Mouse (Mus musculus) inflammation-experienced regulatory T-cells, adult 6 months (primary cell): ENCODE measurements around the gene Olfr486. TPM values are rescaled to one million over a fixed set of nuclear protein-coding genes. Genes with fewer than 3 reads are reported as not detected.
"Not testable (repeated sequence)": the region's sequence is repeated elsewhere in the genome, so short reads cannot be mapped to it uniquely, and the experiment has no call there.

Experiments used
- ATAC-seq: one replicate; pipeline ENCODE4 v1.8.0; 2017
- polyA plus RNA-seq, 3 experiments: library from polyadenylated mRNA; unstranded; fragments of 100-300 nt; shearing (Covaris generic); gene quantifications; one replicate each; pipeline ENCODE4 v1.2.1; 2017

The Olfr486 gene
- polyA plus RNA-seq = not detected

GRCm38 (mm10) chr7:108172642-108173041 is at the start of gene Olfr486:
TSS of gene Olfr486 (minus strand) at chr7:108172742.
- ATAC-seq = not testable (repeated sequence)

- ATAC-seq = not testable (repeated sequence)
Observed at GRCm38 (mm10) chr7:108214536-108214935, 42.0 kb upstream of the Olfr486 start, which contains the start of gene Olfr487. TSS of gene Olfr487 (minus strand) at chr7:108214636.

GRCm38 (mm10) chr7:108196938-108197337 is 24.4 kb upstream of the Olfr486 start:
- no peak for ATAC-seq

- not testable (repeated sequence) for ATAC-seq
Observed at GRCm38 (mm10) chr7:108196337-108196736, 23.8 kb upstream of the Olfr486 start.

GRCm38 (mm10) chr7:108192714-108193113 is 20.2 kb upstream of the Olfr486 start:
- ATAC-seq = not testable (repeated sequence)

GRCm38 (mm10) chr7:108191196-108191595 is 18.7 kb upstream of the Olfr486 start:
- ATAC-seq = not testable (repeated sequence)

GRCm38 (mm10) chr7:108185237-108185636 is 12.7 kb upstream of the Olfr486 start:
- ATAC-seq = not testable (repeated sequence)

- ATAC-seq = not testable (repeated sequence)
Observed at GRCm38 (mm10) chr7:108184401-108184800, 11.9 kb upstream of the Olfr486 start.

GRCm38 (mm10) chr7:108159771-108160170 is 12.8 kb downstream of the Olfr486 start, which contains the start of gene Olfr485:
TSS of gene Olfr485 (minus strand) at chr7:108159871.
- no peak for ATAC-seq

- ATAC-seq = no peak
Observed at GRCm38 (mm10) chr7:108127349-108127748, 45.2 kb downstream of the Olfr486 start, which contains the start of gene Olfr484. TSS of gene Olfr484 (minus strand) at chr7:108127449.

Other genes with a start within 250 kb of the Olfr486 start
- gene Olfr473, start 242.3 kb downstream of the Olfr486 start, polyA plus RNA-seq = not detected
- gene Olfr474, start 218.1 kb downstream of the Olfr486 start, polyA plus RNA-seq = not detected
- under 1 TPM in 1 of 3 experiments, not detected in 2; 0.16 TPM for gene Olfr476, start 207.9 kb downstream of the Olfr486 start, polyA plus RNA-seq
- gene Olfr477, start 186.0 kb downstream of the Olfr486 start, polyA plus RNA-seq = not detected
- gene Olfr478, start 138.8 kb downstream of the Olfr486 start, polyA plus RNA-seq = not detected
- gene Olfr479, start 122.0 kb downstream of the Olfr486 start, polyA plus RNA-seq = not detected
- gene Olfr480, start 105.4 kb downstream of the Olfr486 start, polyA plus RNA-seq = not detected
- under 1 TPM in 1 of 3 experiments, not detected in 2; 0.29 TPM for gene Olfr481, start 92.9 kb downstream of the Olfr486 start, polyA plus RNA-seq
- gene Olfr482, start 75.2 kb downstream of the Olfr486 start, polyA plus RNA-seq = under 1 TPM in 2 of 3 experiments, not detected in 1; 0.15 TPM
- gene Olfr483, start 71.9 kb downstream of the Olfr486 start, polyA plus RNA-seq = not detected
- not detected for gene Olfr484, start 45.3 kb downstream of the Olfr486 start, polyA plus RNA-seq
- not detected for gene Olfr485, start 12.9 kb downstream of the Olfr486 start, polyA plus RNA-seq
- gene Olfr487, start 41.9 kb upstream of the Olfr486 start, polyA plus RNA-seq = not detected
- gene Olfr488, start 85.6 kb upstream of the Olfr486 start, polyA plus RNA-seq = not detected
- not detected for gene Olfr490, start 116.2 kb upstream of the Olfr486 start, polyA plus RNA-seq
- gene Olfr491, start 140.7 kb upstream of the Olfr486 start, polyA plus RNA-seq = not detected
- gene Olfr492, start 150.9 kb upstream of the Olfr486 start, polyA plus RNA-seq = not detected
- not detected for gene Olfr493, start 174.2 kb upstream of the Olfr486 start, polyA plus RNA-seq
- gene Olfr494, start 192.6 kb upstream of the Olfr486 start, polyA plus RNA-seq = not detected
- not detected for gene Olfr495, start 220.4 kb upstream of the Olfr486 start, polyA plus RNA-seq
- gene Olfr497, start 247.7 kb upstream of the Olfr486 start, polyA plus RNA-seq = not detected